Mouse (Mus musculus) lung, embryonic 14.5 days (tissue): ENCODE data around the gene Nnmt. TPM values are rescaled to one million over a fixed set of nuclear protein-coding genes. Genes with fewer than 3 reads are reported as not detected.

Experiments used
- ATAC-seq: fragments of 200-750 bp; cut with Nextera tagmentation; 2 replicates; pipeline ENCODE4 v1.8.0; 2017; ENCODE audit warnings: mild to moderate bottlenecking, moderate TSS enrichment, moderate library complexity; ENCODE audit not compliant: insufficient read depth
- DNase-seq: peaks from one replicate; pipeline ENCODE4 v3.0.0-alpha.2; 2015
- H3K27ac ChIP-seq: fragments of 300-500 bp; sonication (generic); 2 replicates; pipeline ENCODE4 v1.5.1; 2014; ENCODE audit warnings: low read depth, mild to moderate bottlenecking, moderate library complexity
- H3K27me3 ChIP-seq: fragments of 300-500 bp; sonication (generic); 2 replicates; pipeline ENCODE4 v1.6.1; 2014; ENCODE audit warnings: low read length, control low read depth; ENCODE audit not compliant: insufficient read depth
- H3K36me3 ChIP-seq: fragments of 300-500 bp; sonication (generic); 2 replicates; pipeline ENCODE4 v1.6.1; 2014; ENCODE audit warnings: control low read depth; ENCODE audit not compliant: insufficient read depth
- H3K4me1 ChIP-seq: fragments of 300-500 bp; sonication (generic); 2 replicates; pipeline ENCODE4 v1.6.1; 2014; ENCODE audit warnings: antibody characterized with exemption, control low read depth; ENCODE audit not compliant: insufficient read depth
- H3K4me2 ChIP-seq: fragments of 300-500 bp; sonication (generic); 2 replicates; pipeline ENCODE4 v1.6.1; 2014; ENCODE audit warnings: mild to moderate bottlenecking
- H3K4me3 ChIP-seq: fragments of 300-500 bp; sonication (generic); 2 replicates; pipeline ENCODE4 v1.5.1; 2014; ENCODE audit warnings: low read depth, low read length
- H3K9ac ChIP-seq: fragments of 300-500 bp; sonication (generic); 2 replicates; pipeline ENCODE4 v1.6.1; 2014
- H3K9me3 ChIP-seq: fragments of 300-500 bp; sonication (generic); 2 replicates; pipeline ENCODE4 v1.6.1; 2016; ENCODE audit warnings: low read depth, low read length, control low read depth
- CTCF ChIP-seq: IDR thresholded peaks from 2 replicates; pipeline ENCODE4 v1.5.1; 2016; ENCODE audit warnings: antibody characterized with exemption, low read depth
- WGBS: fragments of 180-500 bp; shearing (Covaris S2); extraction: QIAGEN DNeasy Blood & Tissue Kit; methylation state at CpG from one replicate; pipeline ENCODE4 v1.1.7; 2014; 5-methylcytosine and 5-hydroxymethylcytosine counted together
- polyA plus RNA-seq: library from polyadenylated mRNA; unstranded; fragments of >200 nt; fragmentation: Nextera tagmentation; extraction: Ambion mirVana; gene quantifications from 2 replicates; pipeline ENCODE4 v1.2.1, GENCODE M21; 2014

Nnmt gene
- polyA plus RNA-seq, 1 experiment from 2014 or later: 0.71 TPM

GRCm38 (mm10) chr9:48609734-48610133, 4.8 kb upstream of the Nnmt start:
- DNase-seq (no peak), ATAC-seq (no peak)
- no peak overlapping the region for H3K9ac ChIP-seq
- no peak overlapping the region for H3K4me2 ChIP-seq
- no peak overlapping the region for H3K27ac ChIP-seq
- 63% methylated on average over 4 of the region's 4 CpGs for WGBS
- H3K9me3 ChIP-seq: no peaks in the 10 kb centered on the region
- no peaks in the 10 kb centered on the region for H3K36me3 ChIP-seq
- TF ChIP-seq CTCF: no peak
- H3K4me1 ChIP-seq: no peaks in the 10 kb centered on the region
- H3K27me3 ChIP-seq: no peaks in the 10 kb centered on the region
- H3K4me3 ChIP-seq: no peak overlapping the region

DNA sequence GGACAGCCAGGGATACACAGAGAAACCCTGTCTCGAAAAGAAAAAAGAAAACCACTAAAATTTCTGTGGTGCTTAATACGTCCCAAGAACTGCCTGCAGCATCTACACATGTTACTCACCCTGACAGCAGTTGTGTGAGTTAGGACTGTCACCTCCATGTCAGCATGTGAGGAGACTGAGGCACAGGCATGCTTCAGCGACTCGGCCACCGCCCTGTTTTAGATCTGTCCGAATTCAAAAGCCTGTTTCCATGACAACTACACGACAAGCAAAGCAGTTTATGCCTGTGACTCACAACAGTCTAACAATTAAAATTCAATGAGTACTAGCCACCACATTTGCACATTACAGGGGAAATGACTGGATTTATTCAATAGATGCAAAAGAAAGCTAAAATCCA, 2.5 kb upstream of the Nnmt start:
- Histone ChIP-seq H3K9ac (no peak overlapping the region), H3K9me3 (no peaks in the 10 kb centered on the region), H3K36me3 (no peaks in the 10 kb centered on the region), H3K27me3 (no peaks in the 10 kb centered on the region), H3K4me2 (no peak overlapping the region), H3K4me3 (no peak overlapping the region), H3K27ac (no peak overlapping the region), H3K4me1 (no peaks in the 10 kb centered on the region)
- WGBS: 73% methylated on average over 7 of the region's 7 CpGs
- no peak for ATAC-seq
- no peak for DNase-seq
- no peak for TF ChIP-seq CTCF

DNA sequence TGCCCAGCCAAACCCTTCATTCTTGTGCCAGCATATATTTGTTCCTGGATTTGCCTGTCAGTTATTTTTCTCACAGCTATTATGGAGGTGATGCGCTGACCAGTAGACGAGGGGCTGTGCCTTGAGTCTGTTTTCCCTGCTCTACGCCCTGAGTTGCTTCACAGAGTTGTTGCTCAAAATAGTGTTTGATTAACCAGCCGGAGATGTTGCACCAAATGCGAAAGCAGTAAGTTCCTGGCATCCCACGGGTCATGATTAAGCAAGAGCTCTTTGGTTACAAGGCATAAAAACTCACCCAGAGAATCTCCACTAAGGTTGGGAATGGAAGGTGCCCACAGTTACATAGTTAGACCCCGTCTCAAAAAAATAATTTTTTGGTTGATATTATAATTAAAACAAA, 1.2 kb upstream of the Nnmt start:
- Histone ChIP-seq H3K9ac (no peak overlapping the region), H3K4me3 (no peak overlapping the region), H3K4me1 (no peaks in the 10 kb centered on the region), H3K9me3 (no peaks in the 10 kb centered on the region), H3K27me3 (no peaks in the 10 kb centered on the region), H3K36me3 (no peaks in the 10 kb centered on the region), H3K27ac (no peak overlapping the region), H3K4me2 (no peak overlapping the region)
- WGBS: 81% methylated on average over 7 of the region's 7 CpGs
- no peak for TF ChIP-seq CTCF
- no peak for DNase-seq
- no peak for ATAC-seq

GRCm38 (mm10) chr9:48605697-48606096, 744 bp upstream of the Nnmt start:
- no peaks in the 10 kb centered on the region for H3K9me3 ChIP-seq
- H3K4me1 ChIP-seq: no peaks in the 10 kb centered on the region
- DNase-seq (no peak), ATAC-seq (no peak)
- H3K4me3 ChIP-seq: no peak overlapping the region
- peak; percentile 25; the same call in 1 of the 2 replicates for TF ChIP-seq CTCF
- no peak overlapping the region for H3K27ac ChIP-seq
- no peak overlapping the region for H3K9ac ChIP-seq
- 83% methylated on average over 5 of the region's 5 CpGs for WGBS
- H3K4me2 ChIP-seq: no peak overlapping the region
- no peaks in the 10 kb centered on the region for H3K36me3 ChIP-seq
- H3K27me3 ChIP-seq: no peaks in the 10 kb centered on the region

DNA sequence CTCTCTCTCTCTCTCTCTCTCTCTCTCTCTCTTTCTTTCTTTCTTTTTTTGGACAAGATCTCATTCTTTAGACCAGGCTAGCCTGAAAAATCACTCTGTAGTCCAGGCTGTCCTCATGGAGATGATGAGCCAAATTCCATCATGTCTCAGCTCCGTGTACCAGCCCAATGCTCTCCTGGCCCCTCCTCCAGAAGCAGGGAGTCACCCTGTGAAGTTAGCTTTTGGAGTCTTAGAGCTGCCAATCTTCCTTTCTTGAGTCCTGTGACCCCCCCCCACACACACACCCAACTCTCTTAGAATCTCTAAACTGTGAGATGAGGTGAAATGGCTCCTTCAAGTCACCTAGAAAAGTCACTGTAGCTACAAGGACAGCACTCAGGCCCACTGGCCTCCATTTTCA, 727 bp downstream of the Nnmt start:
- ATAC-seq (no peak), DNase-seq (no peak)
- H3K27ac ChIP-seq: no peak overlapping the region
- WGBS: 67% methylated on average over 1 of the region's 1 CpGs
- H3K4me1 ChIP-seq: no peaks in the 10 kb centered on the region
- no peak overlapping the region for H3K4me3 ChIP-seq
- H3K9ac ChIP-seq: no peak overlapping the region
- no peaks in the 10 kb centered on the region for H3K36me3 ChIP-seq
- H3K4me2 ChIP-seq: no peak overlapping the region
- no peaks in the 10 kb centered on the region for H3K9me3 ChIP-seq
- TF ChIP-seq CTCF: no peak
- H3K27me3 ChIP-seq: no peaks in the 10 kb centered on the region

DNA sequence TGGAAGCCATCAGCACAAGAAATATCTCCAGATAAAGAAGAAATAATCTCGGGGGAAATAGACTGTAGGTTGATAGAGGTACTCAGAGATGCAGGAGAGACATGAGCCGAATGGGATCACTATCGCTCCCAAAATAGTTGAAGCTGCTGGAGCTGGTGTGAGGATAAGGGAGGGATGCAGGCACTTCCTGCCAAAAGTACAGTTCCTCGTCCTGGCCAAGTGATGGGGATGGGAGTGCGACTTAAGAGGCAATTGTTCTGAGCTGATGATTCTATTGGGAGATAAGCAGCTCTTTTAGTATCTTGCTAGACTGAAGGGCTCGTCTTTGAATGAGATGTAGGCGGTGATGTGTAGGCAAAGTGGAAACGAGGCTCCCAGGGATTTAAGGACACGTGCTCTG, 4.1 kb downstream of the Nnmt start:
- DNase-seq: no peak
- no peak overlapping the region for H3K4me3 ChIP-seq
- WGBS: 73% methylated on average over 9 of the region's 9 CpGs
- H3K27me3 ChIP-seq: no peaks in the 10 kb centered on the region
- no peaks in the 10 kb centered on the region for H3K4me1 ChIP-seq
- no peaks in the 10 kb centered on the region for H3K36me3 ChIP-seq
- H3K9me3 ChIP-seq: no peaks in the 10 kb centered on the region
- no peak for TF ChIP-seq CTCF
- no peak overlapping the region for H3K27ac ChIP-seq
- H3K4me2 ChIP-seq: no peak overlapping the region
- no peak overlapping the region for H3K9ac ChIP-seq
- ATAC-seq: no peak

- Histone ChIP-seq H3K4me1 (no peaks in the 10 kb centered on the region), H3K27me3 (no peaks in the 10 kb centered on the region), H3K27ac (no peak overlapping the region), H3K4me2 (no peak overlapping the region), H3K4me3 (no peak overlapping the region), H3K9me3 (no peaks in the 10 kb centered on the region), H3K36me3 (no peaks in the 10 kb centered on the region), H3K9ac (no peak overlapping the region)
- TF ChIP-seq CTCF: no peak
- ATAC-seq: no peak
- no peak for DNase-seq
- WGBS: 63% methylated on average over 2 of the region's 2 CpGs
These were observed 4.9 kb downstream of the Nnmt start for GRCm38 (mm10) chr9:48600066-48600465.

GRCm38 (mm10) chr9:48597494-48597893, 7.5 kb downstream of the Nnmt start:
- no peaks in the 10 kb centered on the region for H3K9me3 ChIP-seq
- no peaks in the 10 kb centered on the region for H3K4me1 ChIP-seq
- no peak overlapping the region for H3K4me2 ChIP-seq
- 67% methylated on average over 5 of the region's 5 CpGs for WGBS
- DNase-seq: no peak
- no peak overlapping the region for H3K27ac ChIP-seq
- TF ChIP-seq CTCF: no peak
- ATAC-seq: no peak
- H3K9ac ChIP-seq: no peak overlapping the region
- H3K4me3 ChIP-seq: no peak overlapping the region
- H3K36me3 ChIP-seq: no peaks in the 10 kb centered on the region
- H3K27me3 ChIP-seq: no peaks in the 10 kb centered on the region
